Mouse (Mus musculus) lung, postnatal 0 days (tissue): ENCODE measurements around the gene Nts. TPM values are rescaled to one million over a fixed set of nuclear protein-coding genes. Genes with fewer than 3 reads are reported as not detected.

Experiments used
- ATAC-seq: fragments of 200-750 bp; cut with Nextera tagmentation; 2 replicates; pipeline ENCODE4 v1.8.0; 2017; ENCODE audit warnings: moderate library complexity
- DNase-seq: peaks from one replicate; pipeline ENCODE4 v3.0.0-alpha.2; 2016; ENCODE audit warnings: low spot score
- H3K27ac ChIP-seq: fragments of 300-500 bp; sonication (generic); 2 replicates; pipeline ENCODE4 v1.5.1; 2014; ENCODE audit warnings: antibody characterized with exemption, mild to moderate bottlenecking, low read length, mixed read lengths
- H3K27me3 ChIP-seq: fragments of 300-500 bp; sonication (generic); replicated peaks from 2 replicates; pipeline ENCODE4 v1.6.1; 2014; ENCODE audit warnings: low read length, mixed read lengths; ENCODE audit not compliant: insufficient read depth
- H3K36me3 ChIP-seq: fragments of 300-500 bp; sonication (generic); 2 replicates; pipeline ENCODE4 v1.6.1; 2014; ENCODE audit warnings: low read length, mixed read lengths; ENCODE audit not compliant: insufficient read depth
- H3K4me1 ChIP-seq: fragments of 300-500 bp; sonication (generic); 2 replicates; pipeline ENCODE4 v1.6.1; 2014; ENCODE audit warnings: antibody characterized with exemption, low read depth, low read length, mixed read lengths; ENCODE audit not compliant: insufficient read depth
- H3K4me2 ChIP-seq: fragments of 300-500 bp; sonication (generic); replicated peaks from 2 replicates; pipeline ENCODE4 v1.6.1; 2014; ENCODE audit warnings: low read depth, mild to moderate bottlenecking, low read length, moderate library complexity, mixed read lengths
- H3K4me3 ChIP-seq: fragments of 300-500 bp; sonication (generic); 2 replicates; pipeline ENCODE4 v1.5.1; 2014; ENCODE audit warnings: low read depth, low read length
- H3K9ac ChIP-seq: fragments of 300-500 bp; sonication (generic); replicated peaks from 2 replicates; pipeline ENCODE4 v1.6.1; 2014; ENCODE audit warnings: low read depth, mild to moderate bottlenecking
- H3K9me3 ChIP-seq: fragments of 300-500 bp; sonication (generic); 2 replicates; pipeline ENCODE4 v1.6.1; 2016; ENCODE audit warnings: low read length, mixed read lengths
- CTCF ChIP-seq: IDR thresholded peaks from 2 replicates; pipeline ENCODE4 v1.5.1; 2016; ENCODE audit warnings: antibody characterized with exemption, mild to moderate bottlenecking
- EP300 ChIP-seq: IDR thresholded peaks from 2 replicates; pipeline ENCODE4 v1.6.1; 2016; ENCODE audit warnings: antibody characterized with exemption, mild to moderate bottlenecking, control low read depth
- WGBS: fragments of 180-500 bp; shearing (Covaris S2); extraction: QIAGEN DNeasy Blood & Tissue Kit; methylation state at CpG from one replicate; pipeline ENCODE4 v1.1.7; 2014; 5-methylcytosine and 5-hydroxymethylcytosine counted together
- polyA plus RNA-seq: library from polyadenylated mRNA; unstranded; fragments of >200 nt; fragmentation: Nextera tagmentation; extraction: Ambion mirVana; gene quantifications from 2 replicates; pipeline ENCODE4 v1.2.1, GENCODE M21; 2015

Gene Nts
- 2.0 and 3.1 TPM in 2 replicates for polyA plus RNA-seq

GRCm38 (mm10) chr10:102490386-102490785 lies at the start of gene Nts:
Gene Nts (minus strand): TSS chr10:102490486.
- Histone ChIP-seq H3K9ac (no peak within 1 kb of the TSS), H3K4me2 (no peak within 1 kb of the TSS), H3K4me1 (no peaks in the 10 kb centered on the region), H3K27me3 (no peaks in the 10 kb centered on the region), H3K36me3 (no peaks in the 10 kb centered on the region), H3K27ac (no peak within 1 kb of the TSS), H3K4me3 (no peak within 1 kb of the TSS), H3K9me3 (no peaks in the 10 kb centered on the region)
- no peak for ATAC-seq
- TF ChIP-seq EP300 (no peak), CTCF (no peak)
- 15% methylated on average over 3 of the region's 3 CpGs for WGBS
- DNase-seq, result no peak

GRCm38 (mm10) chr10:102527901-102528300 lies 37.6 kb upstream of the Nts start:
- WGBS, result 17% methylated on average over 3 of the region's 3 CpGs
- Histone ChIP-seq H3K27me3 (no peaks in the 10 kb centered on the region), H3K4me2 (no peak overlapping the region), H3K9ac (no peak overlapping the region), H3K36me3 (no peaks in the 10 kb centered on the region), H3K27ac (0 out of 2 replicates have a peak overlapping the region, but pooled peaks have one; percentile 26), H3K4me3 (no peak overlapping the region), H3K9me3 (no peaks in the 10 kb centered on the region), H3K4me1 (no peaks in the 10 kb centered on the region)
- ATAC-seq (peak; percentile 77), DNase-seq (peak; percentile 63)
- TF ChIP-seq EP300 (peak; percentile 94), CTCF (no peak)

- TF ChIP-seq CTCF (no peak), EP300 (peak; percentile 34; the same call in 1 of the 2 replicates)
- H3K9ac ChIP-seq, result no peak overlapping the region
- H3K27ac ChIP-seq, result no peak overlapping the region
- H3K9me3 ChIP-seq, result no peaks in the 10 kb centered on the region
- DNase-seq (no peak), ATAC-seq (no peak)
- H3K36me3 ChIP-seq, result no peaks in the 10 kb centered on the region
- H3K4me2 ChIP-seq, result peak overlapping the region; percentile 12; the same call in 1 of the 2 replicates
- no peaks in the 10 kb centered on the region for H3K4me1 ChIP-seq
- peak overlapping the region; percentile 14; the same call in 1 of the 2 replicates for H3K4me3 ChIP-seq
- 0% methylated on average over 1 of the region's 1 CpGs for WGBS
- no peaks in the 10 kb centered on the region for H3K27me3 ChIP-seq
Measured at GRCm38 (mm10) chr10:102514159-102514558, 23.9 kb upstream of the Nts start.

GRCm38 (mm10) chr10:102511807-102512461 lies 21.6 kb upstream of the Nts start, which contains the start of gene Rassf9:
Gene Rassf9 (plus strand): TSS chr10:102512222.
- Histone ChIP-seq H3K27me3 (no peaks in the 10 kb centered on the region), H3K4me3 (peak within 1 kb of the TSS; percentile 33), H3K4me2 (peak within 1 kb of the TSS; percentile 47), H3K36me3 (no peaks in the 10 kb centered on the region), H3K9me3 (no peaks in the 10 kb centered on the region), H3K4me1 (no peaks in the 10 kb centered on the region), H3K9ac (no peak within 1 kb of the TSS; the same call in 1 of the 2 replicates), H3K27ac (peak within 1 kb of the TSS; percentile 74)
- peak; percentile 84 for DNase-seq
- WGBS, result 11% methylated on average over 4 of the region's 5 CpGs
- TF ChIP-seq CTCF, result no peak
- TF ChIP-seq EP300, result no peak
- ATAC-seq, result peak; percentile 90

- Histone ChIP-seq H3K9ac (no peak overlapping the region), H3K9me3 (no peaks in the 10 kb centered on the region), H3K4me2 (peak overlapping the region; percentile 47), H3K36me3 (no peaks in the 10 kb centered on the region), H3K4me1 (no peaks in the 10 kb centered on the region), H3K27me3 (no peaks in the 10 kb centered on the region), H3K4me3 (peak overlapping the region; percentile 33; the same call in 1 of the 2 replicates), H3K27ac (peak overlapping the region; percentile 74)
- TF ChIP-seq EP300 (no peak), CTCF (no peak)
- no peak for DNase-seq
- 42% methylated on average over 3 of the region's 3 CpGs for WGBS
- no peak for ATAC-seq
Measured at GRCm38 (mm10) chr10:102511461-102511806, 21.1 kb upstream of the Nts start.

- ATAC-seq (no peak), DNase-seq (no peak)
- no peaks in the 10 kb centered on the region for H3K4me1 ChIP-seq
- H3K4me2 ChIP-seq, result no peak overlapping the region
- H3K9me3 ChIP-seq, result no peaks in the 10 kb centered on the region
- no peak overlapping the region for H3K27ac ChIP-seq
- no peak overlapping the region for H3K9ac ChIP-seq
- 58% methylated on average over 4 of the region's 4 CpGs for WGBS
- no peaks in the 10 kb centered on the region for H3K27me3 ChIP-seq
- no peak for TF ChIP-seq EP300
- no peak for TF ChIP-seq CTCF
- no peaks in the 10 kb centered on the region for H3K36me3 ChIP-seq
- H3K4me3 ChIP-seq, result no peak overlapping the region
Measured at GRCm38 (mm10) chr10:102507386-102507785, 17.1 kb upstream of the Nts start.
